Mouse (Mus musculus) liver, embryonic 14.5 days (tissue): Measurements from ENCODE around the gene Bace2.

Experiments
- CTCF ChIP-seq: IDR thresholded peaks from 2 replicates; pipeline ENCODE4 v1.5.1; 2016; ENCODE audit warnings: antibody characterized with exemption, low read depth, control low read depth
- EP300 ChIP-seq: IDR thresholded peaks from 2 replicates; pipeline ENCODE4 v1.6.1; 2016; ENCODE audit warnings: antibody characterized with exemption, low read depth

DNA sequence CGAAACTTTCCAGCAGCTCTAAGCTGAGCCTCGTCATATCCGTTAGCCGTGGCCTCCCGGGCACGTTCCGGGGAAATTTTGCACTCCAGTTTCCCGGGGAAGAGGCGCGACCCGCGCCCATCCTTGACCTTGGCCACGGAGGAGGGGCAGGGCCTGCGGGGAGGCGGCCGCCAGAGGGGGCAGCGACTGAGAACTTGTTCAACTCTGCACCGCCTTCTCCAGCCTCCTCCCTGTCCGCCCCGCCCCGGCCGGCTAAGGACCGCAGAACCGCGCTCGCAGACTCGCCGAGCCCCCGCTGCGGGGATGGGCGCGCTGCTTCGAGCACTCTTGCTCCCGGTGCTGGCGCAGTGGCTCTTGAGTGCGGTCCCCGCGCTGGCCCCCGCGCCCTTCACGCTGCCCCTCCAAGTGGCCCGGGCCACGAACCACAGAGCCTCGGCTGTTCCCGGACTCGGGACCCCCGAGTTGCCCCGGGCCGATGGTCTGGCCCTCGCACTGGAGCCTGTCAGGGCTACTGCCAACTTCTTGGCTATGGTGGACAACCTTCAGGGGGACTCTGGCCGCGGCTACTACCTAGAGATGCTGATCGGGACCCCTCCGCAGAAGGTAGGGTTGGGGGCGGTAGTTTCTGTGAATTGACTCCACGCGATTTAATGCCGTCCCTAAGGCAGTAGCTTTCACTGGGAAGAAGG is at the start of gene Bace2:
- peak; percentile 32; the same call in 1 of the 2 replicates for TF ChIP-seq CTCF
- TF ChIP-seq EP300 = no peak
